Mouse (Mus musculus): ENCODE measurements at regions not wholly inside any gene's neighbourhood (a gene's known extent, or its start where the extent isn't known, plus 50 kb on each side); places are given as distances from the start of the nearest gene placed in this dataset.

GRCm38 (mm10) chr11:19562668-19563067 is 361.5 kb upstream of the Spred2 start:
- Histone ChIP-seq H3K9ac (replicated peaks) (no peak overlapping the region), H3K27me3 (replicated peaks) (no peaks in the 10 kb centered on the region), H3K4me3 (replicated peaks) (no peak overlapping the region), H3K9me3 (replicated peaks) (no peaks in the 10 kb centered on the region), H3K4me2 (no peak overlapping the region), H3K4me1 (no peaks in the 10 kb centered on the region), H3K36me3 (no peaks in the 10 kb centered on the region), H3K27ac (replicated peaks) (no peak overlapping the region)
- 97% methylated on average over 4 of the region's 4 CpGs for WGBS
- no peak for ATAC-seq (ENCODE audit: low FRiP score)

GRCm38 (mm10) chr11:19585228-19585627 is 338.9 kb upstream of the Spred2 start:
- 89% methylated on average over 7 of the region's 7 CpGs for WGBS
- ATAC-seq (ENCODE audit: low FRiP score) = no peak
- H3K9ac ChIP-seq (replicated peaks) = no peak overlapping the region
- no peak overlapping the region for H3K4me3 ChIP-seq (replicated peaks)
- no peaks in the 10 kb centered on the region for H3K4me1 ChIP-seq
- H3K36me3 ChIP-seq = no peaks in the 10 kb centered on the region
- H3K27me3 ChIP-seq (replicated peaks) = no peaks in the 10 kb centered on the region
- no peaks in the 10 kb centered on the region for H3K9me3 ChIP-seq (replicated peaks)
- no peak overlapping the region for H3K27ac ChIP-seq (replicated peaks)
- H3K4me2 ChIP-seq = no peak overlapping the region

GRCm38 (mm10) chr11:19592506-19593355 is 331.4 kb upstream of the Spred2 start:
- H3K36me3 ChIP-seq = no peaks in the 10 kb centered on the region
- H3K27me3 ChIP-seq (replicated peaks) = no peaks in the 10 kb centered on the region
- no peak overlapping the region for H3K27ac ChIP-seq (replicated peaks)
- H3K4me1 ChIP-seq = no peaks in the 10 kb centered on the region
- H3K9ac ChIP-seq (replicated peaks) = no peak overlapping the region
- WGBS = 45% methylated on average over 6 of the region's 6 CpGs
- ATAC-seq (ENCODE audit: low FRiP score) = no peak; the same call in 1 of the 2 replicates
- no peak overlapping the region for H3K4me3 ChIP-seq (replicated peaks)
- no peak overlapping the region for H3K4me2 ChIP-seq
- H3K9me3 ChIP-seq (replicated peaks) = no peaks in the 10 kb centered on the region

- no peak overlapping the region for H3K27ac ChIP-seq (replicated peaks)
- H3K9ac ChIP-seq (replicated peaks) = no peak overlapping the region
- H3K9me3 ChIP-seq (replicated peaks) = no peaks in the 10 kb centered on the region
- peaks cover 4% of the 10 kb centered on the region; the same call in 1 of the 2 replicates for H3K4me1 ChIP-seq
- H3K36me3 ChIP-seq = no peaks in the 10 kb centered on the region
- H3K4me3 ChIP-seq (replicated peaks) = no peak overlapping the region
- 64% methylated on average over 4 of the region's 4 CpGs for WGBS
- no peak for ATAC-seq (ENCODE audit: low FRiP score)
- no peaks in the 10 kb centered on the region for H3K27me3 ChIP-seq (replicated peaks)
- no peak overlapping the region for H3K4me2 ChIP-seq
Observed at GRCm38 (mm10) chr11:19595107-19595506, 329.1 kb upstream of the Spred2 start.

GRCm38 (mm10) chr11:19596336-19596735 is 327.8 kb upstream of the Spred2 start:
- Histone ChIP-seq H3K27me3 (replicated peaks) (no peaks in the 10 kb centered on the region), H3K36me3 (no peaks in the 10 kb centered on the region), H3K9me3 (replicated peaks) (no peaks in the 10 kb centered on the region), H3K9ac (replicated peaks) (no peak overlapping the region), H3K4me2 (no peak overlapping the region), H3K4me1 (peaks cover 4% of the 10 kb centered on the region; the same call in 1 of the 2 replicates), H3K27ac (replicated peaks) (no peak overlapping the region), H3K4me3 (replicated peaks) (no peak overlapping the region)
- no peak for ATAC-seq (ENCODE audit: low FRiP score)

GRCm38 (mm10) chr11:19599433-19599832 is 324.7 kb upstream of the Spred2 start:
- Histone ChIP-seq H3K27ac (replicated peaks) (no peak overlapping the region), H3K9me3 (replicated peaks) (no peaks in the 10 kb centered on the region), H3K4me3 (replicated peaks) (no peak overlapping the region), H3K9ac (replicated peaks) (no peak overlapping the region), H3K36me3 (no peaks in the 10 kb centered on the region), H3K27me3 (replicated peaks) (no peaks in the 10 kb centered on the region), H3K4me2 (no peak overlapping the region), H3K4me1 (peaks cover 4% of the 10 kb centered on the region; the same call in 1 of the 2 replicates)
- no peak for ATAC-seq (ENCODE audit: low FRiP score)
- 55% methylated on average over 9 of the region's 9 CpGs for WGBS

- H3K27me3 ChIP-seq (replicated peaks) = no peaks in the 10 kb centered on the region
- no peaks in the 10 kb centered on the region for H3K36me3 ChIP-seq
- no peaks in the 10 kb centered on the region for H3K9me3 ChIP-seq (replicated peaks)
- peaks cover 4% of the 10 kb centered on the region; the same call in 1 of the 2 replicates for H3K4me1 ChIP-seq
- H3K4me2 ChIP-seq = no peak overlapping the region
- H3K27ac ChIP-seq (replicated peaks) = no peak overlapping the region
- H3K4me3 ChIP-seq (replicated peaks) = no peak overlapping the region
- 74% methylated on average over 15 of the region's 15 CpGs for WGBS
- no peak overlapping the region for H3K9ac ChIP-seq (replicated peaks)
- no peak for ATAC-seq (ENCODE audit: low FRiP score)
Observed at GRCm38 (mm10) chr11:19601216-19601938, 322.8 kb upstream of the Spred2 start.

- H3K4me3 ChIP-seq (replicated peaks) = no peak overlapping the region
- no peaks in the 10 kb centered on the region for H3K27me3 ChIP-seq (replicated peaks)
- H3K27ac ChIP-seq (replicated peaks) = no peak overlapping the region
- WGBS = 88% methylated on average over 5 of the region's 5 CpGs
- no peak overlapping the region for H3K9ac ChIP-seq (replicated peaks)
- H3K9me3 ChIP-seq (replicated peaks) = no peaks in the 10 kb centered on the region
- no peak for ATAC-seq (ENCODE audit: low FRiP score)
- H3K4me2 ChIP-seq = no peak overlapping the region
- H3K4me1 ChIP-seq = peaks cover 4% of the 10 kb centered on the region; the same call in 1 of the 2 replicates
- no peaks in the 10 kb centered on the region for H3K36me3 ChIP-seq
Observed at GRCm38 (mm10) chr11:19602496-19602895, 321.7 kb upstream of the Spred2 start.

- H3K9ac ChIP-seq (replicated peaks) = no peak overlapping the region
- H3K4me3 ChIP-seq (replicated peaks) = no peak overlapping the region
- no peaks in the 10 kb centered on the region for H3K36me3 ChIP-seq
- H3K9me3 ChIP-seq (replicated peaks) = no peaks in the 10 kb centered on the region
- H3K27ac ChIP-seq (replicated peaks) = 0 out of 2 replicates have a peak overlapping the region, but pooled peaks have one; percentile 6
- ATAC-seq (ENCODE audit: low FRiP score) = no peak
- WGBS = 59% methylated on average over 4 of the region's 4 CpGs
- no peaks in the 10 kb centered on the region for H3K27me3 ChIP-seq (replicated peaks)
- H3K4me2 ChIP-seq = no peak overlapping the region
- no peaks in the 10 kb centered on the region for H3K4me1 ChIP-seq
Observed at GRCm38 (mm10) chr11:19605602-19606001, 318.6 kb upstream of the Spred2 start.

GRCm38 (mm10) chr11:19606943-19607342 is 317.2 kb upstream of the Spred2 start:
- Histone ChIP-seq H3K4me3 (replicated peaks) (no peak overlapping the region), H3K4me1 (no peaks in the 10 kb centered on the region), H3K27ac (replicated peaks) (no peak overlapping the region), H3K36me3 (no peaks in the 10 kb centered on the region), H3K4me2 (no peak overlapping the region), H3K9me3 (replicated peaks) (no peaks in the 10 kb centered on the region), H3K9ac (replicated peaks) (no peak overlapping the region), H3K27me3 (replicated peaks) (no peaks in the 10 kb centered on the region)
- 95% methylated on average over 8 of the region's 8 CpGs for whole genome bisulfite sequencing
- ATAC-seq (ENCODE audit: low FRiP score) = no peak

GRCm38 (mm10) chr11:19607941-19608340 is 316.2 kb upstream of the Spred2 start:
- Histone ChIP-seq H3K36me3 (no peaks in the 10 kb centered on the region), H3K4me2 (no peak overlapping the region), H3K4me3 (replicated peaks) (no peak overlapping the region), H3K9me3 (replicated peaks) (no peaks in the 10 kb centered on the region), H3K4me1 (no peaks in the 10 kb centered on the region), H3K27ac (replicated peaks) (no peak overlapping the region), H3K27me3 (replicated peaks) (no peaks in the 10 kb centered on the region), H3K9ac (replicated peaks) (no peak overlapping the region)
- no peak for ATAC-seq (ENCODE audit: low FRiP score)

- Histone ChIP-seq H3K4me2 (no peak overlapping the region), H3K9ac (replicated peaks) (no peak overlapping the region), H3K27ac (replicated peaks) (no peak overlapping the region), H3K9me3 (replicated peaks) (no peaks in the 10 kb centered on the region), H3K36me3 (no peaks in the 10 kb centered on the region), H3K4me1 (no peaks in the 10 kb centered on the region), H3K27me3 (replicated peaks) (no peaks in the 10 kb centered on the region), H3K4me3 (replicated peaks) (no peak overlapping the region)
- no peak for ATAC-seq (ENCODE audit: low FRiP score)
- WGBS = 87% methylated on average over 4 of the region's 4 CpGs
Observed at GRCm38 (mm10) chr11:19608523-19608922, 315.7 kb upstream of the Spred2 start.

Measured in neural tube, embryonic 15.5 days (tissue).